Mouse (Mus musculus): ENCODE measurements around the gene 4930404N11Rik.

Gene 4930404N11Rik

DNA sequence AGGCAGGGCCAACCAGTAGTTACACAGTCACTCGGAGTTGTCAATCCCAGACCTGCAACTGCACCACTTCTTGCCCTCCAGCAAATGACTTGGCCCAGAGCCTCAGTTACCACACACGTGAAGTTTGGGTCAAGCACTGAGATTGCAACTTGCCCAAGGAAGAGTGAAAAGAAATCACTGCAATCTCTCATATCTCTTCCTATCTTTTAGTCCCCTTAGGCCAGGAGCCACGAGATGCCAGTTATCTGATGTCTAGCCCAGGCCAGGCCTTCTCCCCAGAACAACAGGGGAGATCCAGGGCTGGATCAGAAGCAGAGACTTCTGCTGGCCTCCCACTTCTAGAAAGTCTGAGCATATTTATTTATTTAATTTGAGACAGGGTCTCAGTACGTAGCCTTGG, 10.1 kb downstream of the 4930404N11Rik start:
- no peak for DNase-seq (ENCODE audit: low spot score in 2 of 2)

DNA sequence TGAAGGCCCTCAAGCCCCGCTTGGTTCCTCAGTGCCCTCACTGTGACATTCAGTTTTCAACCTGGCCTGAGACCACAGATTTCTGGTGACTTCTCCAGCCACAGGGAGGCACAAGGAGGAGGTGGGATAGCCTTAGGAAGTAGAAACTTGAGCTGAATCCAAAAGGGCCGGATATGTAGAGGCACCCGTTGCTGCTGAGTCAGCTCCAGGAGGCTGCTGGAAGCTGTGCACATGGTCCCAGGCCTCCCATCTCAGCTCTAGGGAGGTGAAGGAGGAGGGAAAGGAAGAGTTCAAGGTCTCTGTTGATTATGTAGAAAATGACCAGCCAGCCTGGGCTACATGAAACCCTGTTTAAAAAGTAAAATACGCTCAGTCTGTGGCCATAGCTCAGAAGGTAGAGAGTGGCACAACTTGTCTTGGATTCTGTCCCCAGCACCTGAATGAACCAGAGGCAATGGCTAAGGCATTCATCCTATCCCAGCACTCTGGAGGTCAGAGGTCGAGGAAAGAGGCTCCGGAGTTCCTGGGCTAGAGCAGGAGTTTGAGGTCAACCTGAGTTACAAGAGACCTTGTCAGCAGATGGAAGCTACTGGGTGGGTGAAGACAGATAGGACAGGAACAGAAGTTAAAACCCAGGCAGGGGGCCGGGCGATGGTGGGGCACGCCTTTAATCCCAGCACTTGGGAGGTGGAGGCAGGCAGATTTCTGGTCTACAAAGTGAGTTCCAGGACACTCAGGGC, 10.7 kb downstream of the 4930404N11Rik start:
- no peak for DNase-seq (ENCODE audit: low spot score in 2 of 2)

GRCm38 (mm10) chr10:81351678-81352291, 13.8 kb downstream of the 4930404N11Rik start:
- peak; percentile 59 to 60 for DNase-seq (ENCODE audit: low spot score in 2 of 2)

DNA sequence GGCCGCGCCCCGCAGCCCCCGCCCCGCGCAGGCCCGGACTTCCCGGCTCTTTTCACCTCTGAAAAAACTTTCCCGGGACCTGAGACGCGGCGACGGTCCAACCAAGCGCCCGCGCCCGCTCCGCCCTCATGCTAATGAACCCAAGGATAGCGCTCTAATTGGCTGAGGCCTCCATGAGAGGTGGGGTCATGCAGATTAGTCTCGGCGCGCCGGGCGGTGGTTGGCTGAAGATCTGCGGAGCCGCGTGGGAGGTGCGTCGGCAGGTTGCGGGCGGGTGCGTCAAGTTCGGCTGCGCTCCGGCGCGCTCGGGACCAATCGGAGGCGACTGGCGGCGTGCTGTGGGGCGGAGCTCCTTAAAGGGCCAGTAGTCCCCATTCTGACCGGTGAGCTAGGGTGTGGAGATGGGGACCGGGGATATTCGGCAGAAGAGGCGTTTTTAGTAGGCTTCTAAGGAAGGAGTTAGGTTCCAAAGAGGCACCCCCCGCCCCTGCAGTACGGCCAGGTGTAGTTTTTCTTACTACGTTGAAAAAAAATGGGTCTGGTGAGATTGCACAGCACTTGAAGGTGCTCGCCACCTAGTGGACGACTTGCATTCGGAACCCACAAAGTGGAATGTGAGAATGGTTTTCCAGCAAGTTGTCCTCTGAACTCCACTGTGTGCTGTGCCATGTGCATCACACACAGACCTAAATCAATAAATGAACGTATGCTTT, 15.1 kb downstream of the 4930404N11Rik start, which contains the start of gene Hmg20b:
Gene Hmg20b (minus strand): TSS at position 130 of the 713 bp plus-strand sequence.
- DNase-seq (ENCODE audit: low spot score in 2 of 2), result peak; percentile 99

- no peak for DNase-seq (ENCODE audit: low spot score in 2 of 2)
Measured at GRCm38 (mm10) chr10:81349961-81350350, 15.7 kb downstream of the 4930404N11Rik start.

- no peak for DNase-seq (ENCODE audit: low spot score in 2 of 2)
Measured at GRCm38 (mm10) chr10:81349146-81349545, 16.5 kb downstream of the 4930404N11Rik start.

- DNase-seq (ENCODE audit: low spot score in 2 of 2), result peak in 1 of 2 experiments; percentile 37
Measured at GRCm38 (mm10) chr10:81346453-81347067, 19.1 kb downstream of the 4930404N11Rik start.

DNA sequence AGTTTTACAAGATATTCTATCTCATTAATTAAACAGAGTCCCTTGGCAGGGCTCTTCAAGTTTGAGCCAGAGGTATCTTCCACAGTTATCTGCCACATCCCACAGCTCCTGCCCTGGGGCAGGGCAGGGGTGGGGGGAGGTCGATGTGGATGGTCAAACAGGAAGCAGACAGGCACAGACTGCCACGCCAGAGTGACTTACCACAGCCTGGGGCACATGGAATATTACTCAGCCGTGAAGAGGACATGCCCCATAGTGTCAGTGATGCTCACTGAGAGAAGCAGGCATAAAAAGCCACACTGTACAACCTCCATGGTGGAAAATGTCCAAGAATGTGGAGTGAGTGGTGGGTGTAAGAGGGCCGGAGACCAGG, 20.5 kb downstream of the 4930404N11Rik start:
- no peak for DNase-seq (ENCODE audit: low spot score in 2 of 2)

GRCm38 (mm10) chr10:81344421-81345161, 21.0 kb downstream of the 4930404N11Rik start:
- DNase-seq (ENCODE audit: low spot score in 2 of 2), result no peak

- no peak for DNase-seq (ENCODE audit: low spot score in 2 of 2)
Measured at GRCm38 (mm10) chr10:81342686-81343505, 22.7 kb downstream of the 4930404N11Rik start, which contains the start of gene Gipc3. Gene Gipc3 (minus strand): TSS chr10:81343266.

DNA sequence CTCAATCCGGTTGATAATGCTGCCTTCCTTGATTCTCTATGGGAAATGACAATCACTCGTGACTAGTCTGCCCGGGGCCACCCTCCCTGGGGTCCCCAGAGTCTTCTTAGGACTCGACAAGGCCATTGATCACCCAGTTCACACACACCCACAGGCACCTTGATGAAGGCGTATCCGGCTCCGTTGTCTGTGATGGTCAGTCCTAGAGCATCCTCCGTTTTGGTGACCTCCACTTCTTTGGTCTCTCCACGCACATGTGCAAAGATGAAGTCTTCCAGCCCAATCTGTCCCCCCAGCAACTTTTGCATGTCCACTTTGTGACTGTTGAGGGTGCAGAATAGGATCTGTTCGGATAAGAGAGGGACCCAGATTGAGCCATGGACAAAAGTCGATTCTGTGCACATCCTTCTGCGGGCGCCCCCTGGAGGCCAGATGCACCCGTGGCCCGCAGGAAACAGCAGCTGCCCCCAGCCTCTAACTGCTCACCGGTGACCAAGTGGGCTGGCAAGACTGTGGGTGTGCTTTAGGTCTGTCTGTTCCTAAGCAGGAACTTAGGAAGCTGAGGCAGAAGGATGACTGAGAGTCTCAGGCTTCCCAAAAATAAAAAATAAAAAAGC, 24.2 kb downstream of the 4930404N11Rik start:
- DNase-seq (ENCODE audit: low spot score in 2 of 2), result peak; percentile 62 to 90

DNA sequence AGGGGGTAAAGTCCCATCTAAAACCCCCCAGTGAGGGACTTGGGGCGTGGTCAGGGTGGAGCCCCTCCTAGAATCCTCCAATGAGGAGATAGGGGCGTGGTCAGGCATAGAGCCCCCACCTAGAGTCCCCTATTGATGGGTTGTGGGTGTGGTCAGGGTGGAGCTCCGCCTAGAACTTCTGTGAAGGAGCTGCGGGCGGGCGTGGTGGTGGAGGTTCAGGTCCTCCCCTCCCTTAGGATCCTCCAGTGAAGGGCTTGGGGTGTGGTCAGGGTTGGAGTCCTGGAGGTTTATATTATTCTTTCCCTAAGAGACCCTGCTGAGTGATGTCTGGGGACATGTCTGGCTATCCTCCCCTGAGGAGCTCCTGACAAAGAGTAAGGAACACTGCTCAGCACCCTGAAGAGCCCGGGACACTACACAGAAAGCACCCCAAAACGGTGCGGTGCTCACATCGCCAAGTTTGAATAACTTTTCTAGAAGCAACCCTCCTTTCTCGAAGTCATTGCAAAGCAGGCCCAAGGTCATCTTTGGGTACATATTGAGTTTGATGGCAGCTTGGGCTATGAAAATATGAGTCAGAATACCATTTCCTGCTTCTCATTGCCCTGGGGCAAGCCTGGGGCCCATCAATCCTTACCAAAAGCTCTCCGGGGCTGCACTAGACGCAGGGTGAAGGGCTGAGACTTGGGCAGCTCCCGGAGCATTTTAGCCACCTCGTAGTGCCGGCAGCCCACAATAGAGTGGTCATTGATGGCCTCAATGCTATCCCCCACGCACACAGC, 24.9 kb downstream of the 4930404N11Rik start:
- DNase-seq (ENCODE audit: low spot score in 2 of 2), result no peak

- no peak for DNase-seq (ENCODE audit: low spot score in 2 of 2)
Measured at GRCm38 (mm10) chr10:81336558-81336957, 29.1 kb downstream of the 4930404N11Rik start.

DNA sequence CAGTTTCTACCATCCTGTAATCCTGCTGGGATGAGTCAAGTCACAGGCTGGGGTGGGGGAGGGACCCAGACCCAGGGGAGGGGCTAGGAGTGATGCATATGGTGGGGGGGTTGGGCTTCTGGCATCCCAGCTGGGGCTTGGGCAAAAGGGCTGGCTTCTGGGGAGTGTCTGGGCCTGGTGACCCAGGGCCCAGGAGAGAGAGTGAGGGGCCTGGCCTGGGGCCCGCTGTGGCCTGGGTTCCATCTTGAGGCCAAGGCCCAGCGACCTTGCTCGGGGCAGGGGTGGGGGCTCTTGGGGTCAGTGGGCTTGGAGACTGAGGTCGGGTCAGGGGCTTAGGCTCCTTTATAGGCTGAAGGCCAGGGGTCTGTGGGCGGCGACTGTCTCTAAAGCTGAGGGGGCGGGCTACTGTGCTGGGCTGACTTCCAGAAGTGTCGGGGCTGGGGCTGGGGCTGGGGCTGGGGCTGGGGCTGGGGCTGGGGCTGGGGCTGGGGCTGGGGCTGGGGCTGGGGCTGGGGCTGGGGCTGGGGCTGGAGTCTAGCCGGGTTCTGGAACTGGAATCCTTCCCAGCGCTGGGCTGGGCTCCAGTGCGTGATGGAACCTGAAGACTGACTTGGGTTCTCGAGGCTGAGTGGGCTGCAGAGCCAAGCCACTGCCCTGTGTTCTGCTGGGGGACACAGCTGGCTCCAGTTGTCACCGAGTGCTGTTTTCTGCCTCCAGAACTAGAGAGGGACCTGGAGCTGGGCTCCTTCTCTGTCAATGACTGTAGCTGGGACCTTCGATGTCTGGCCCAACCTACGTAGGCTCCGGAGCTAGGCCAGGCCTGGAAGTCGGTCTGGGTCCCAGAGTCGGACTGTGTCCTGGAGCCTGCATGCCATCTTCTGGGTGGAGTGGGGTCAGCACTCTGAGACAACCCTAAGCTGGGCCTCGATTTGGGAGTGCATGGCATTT, 29.9 kb downstream of the 4930404N11Rik start:
- DNase-seq (ENCODE audit: low spot score in 2 of 2), result no peak

- DNase-seq (ENCODE audit: low spot score in 2 of 2), result no peak
Measured at GRCm38 (mm10) chr10:81334324-81334723, 31.3 kb downstream of the 4930404N11Rik start.

DNA sequence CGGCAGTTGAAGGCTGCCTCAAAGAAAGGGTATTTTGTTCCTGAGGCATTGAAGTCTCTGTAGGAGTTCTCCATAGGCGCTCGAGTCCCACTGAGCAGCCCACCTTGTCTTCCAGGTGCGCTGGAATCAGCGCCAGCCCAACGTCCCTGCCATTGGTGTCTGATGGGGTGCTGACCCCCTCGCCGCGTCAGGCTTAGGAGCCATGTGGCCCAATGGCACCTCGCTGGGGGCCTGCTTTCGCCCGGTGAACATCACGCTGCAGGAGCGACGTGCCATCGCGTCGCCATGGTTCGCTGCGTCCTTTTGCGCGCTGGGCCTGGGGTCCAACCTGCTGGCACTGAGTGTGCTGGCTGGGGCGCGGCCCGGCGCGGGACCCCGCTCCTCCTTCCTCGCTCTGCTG, 33.3 kb downstream of the 4930404N11Rik start:
- DNase-seq (ENCODE audit: low spot score in 2 of 2), result no peak

GRCm38 (mm10) chr10:81330007-81330406, 35.6 kb downstream of the 4930404N11Rik start:
- no peak for DNase-seq (ENCODE audit: low spot score in 2 of 2)

Measured in thymus, postnatal 10 days (tissue).